Mouse (Mus musculus) embryonic facial prominence, embryonic 12.5 days (tissue): ENCODE data around the gene Exosc1. TPM values are rescaled to one million over a fixed set of nuclear protein-coding genes. Genes with fewer than 3 reads are reported as not detected.

Source experiments
- ATAC-seq: fragments of 200-750 bp; cut with Nextera tagmentation; 2 replicates; pipeline ENCODE4 v1.8.0; 2017; ENCODE audit not compliant: insufficient number of reproducible peaks, insufficient read depth, low FRiP score, low TSS enrichment
- H3K27ac ChIP-seq: fragments of 300-500 bp; sonication (generic); 2 replicates; pipeline ENCODE4 v1.5.1; 2016; ENCODE audit warnings: mild to moderate bottlenecking
- H3K27me3 ChIP-seq: fragments of 300-500 bp; sonication (generic); 2 replicates; pipeline ENCODE4 v1.6.1; 2016; ENCODE audit warnings: mild to moderate bottlenecking, moderate library complexity
- H3K36me3 ChIP-seq: fragments of 300-500 bp; sonication (generic); 2 replicates; pipeline ENCODE4 v1.6.1; 2016; ENCODE audit warnings: mild to moderate bottlenecking
- H3K4me1 ChIP-seq: fragments of 300-500 bp; sonication (generic); 2 replicates; pipeline ENCODE4 v1.6.1; 2016
- H3K4me2 ChIP-seq: fragments of 300-500 bp; sonication (generic); replicated peaks from 2 replicates; pipeline ENCODE4 v1.6.1; 2016; ENCODE audit warnings: mild to moderate bottlenecking, moderate library complexity
- H3K4me3 ChIP-seq: fragments of 300-500 bp; sonication (generic); 2 replicates; pipeline ENCODE4 v1.5.1; 2016; ENCODE audit warnings: mild to moderate bottlenecking
- H3K9ac ChIP-seq: fragments of 300-500 bp; sonication (generic); 2 replicates; pipeline ENCODE4 v1.6.1; 2016; ENCODE audit warnings: mild to moderate bottlenecking, moderate library complexity
- H3K9me3 ChIP-seq: fragments of 300-500 bp; sonication (generic); 2 replicates; pipeline ENCODE4 v1.6.1; 2016; ENCODE audit warnings: mild to moderate bottlenecking, moderate library complexity
- WGBS: fragments of 180-500 bp; shearing (Covaris S2); methylation state at CpG from one replicate; pipeline ENCODE4 v1.1.7; 2016; 5-methylcytosine and 5-hydroxymethylcytosine counted together
- polyA plus RNA-seq: library from polyadenylated mRNA; unstranded; fragments of >200 nt; fragmentation: Nextera tagmentation; extraction: Ambion mirVana; gene quantifications from 2 replicates; pipeline ENCODE4 v1.2.1, GENCODE M21; 2016

Gene Exosc1
- polyA plus RNA-seq = 76.7 and 81.5 TPM in 2 replicates

DNA sequence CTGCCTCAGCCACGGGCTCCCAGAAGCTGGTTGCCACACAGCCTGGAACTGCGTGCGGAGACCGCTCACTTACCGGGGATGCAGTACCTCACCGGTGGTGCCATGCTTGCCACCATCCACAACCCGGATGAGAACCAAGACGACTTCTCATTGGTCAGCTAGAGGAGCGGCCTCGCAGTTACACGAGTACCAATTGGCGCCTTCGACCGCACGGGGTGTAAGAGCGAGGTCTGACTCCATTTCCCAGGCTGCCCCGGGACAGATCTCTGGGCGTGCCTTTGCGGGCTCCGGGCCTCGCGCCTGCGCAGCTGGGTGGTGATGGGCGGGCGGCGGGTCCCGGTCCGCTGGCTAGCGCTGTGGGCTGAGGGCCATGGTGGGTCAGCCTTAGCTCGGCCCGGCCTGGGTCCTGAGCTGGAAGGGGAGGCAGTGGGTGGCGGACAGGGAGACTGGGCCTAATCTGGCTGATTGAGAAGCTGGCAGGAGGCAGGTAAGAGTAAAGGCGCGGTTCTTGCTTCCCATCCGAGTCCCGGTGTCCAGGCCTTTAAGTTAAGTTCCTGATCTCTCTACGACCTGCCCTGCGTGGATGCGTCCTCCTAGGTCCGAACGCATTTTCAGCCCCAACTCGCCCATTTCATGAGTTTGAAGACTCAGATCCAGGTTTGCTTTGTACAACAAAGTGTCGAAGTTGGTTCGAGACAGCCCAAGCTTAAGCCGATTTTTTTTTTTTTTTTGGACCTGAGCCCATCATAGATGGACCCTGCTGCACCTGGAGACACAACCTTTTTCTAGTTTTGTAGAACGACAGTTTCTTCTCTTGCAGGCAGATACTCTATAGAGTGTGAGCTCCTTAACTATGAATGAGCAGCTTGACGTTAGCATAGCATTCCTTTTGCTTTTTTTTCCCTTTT lies at the start of gene Exosc1, which contains the start of gene Zdhhc16:
Gene Exosc1 (minus strand): TSS at position 245 of the 908 bp plus-strand sequence.
Gene Zdhhc16 (plus strand): TSS at position 302 of the 908 bp plus-strand sequence.
- Histone ChIP-seq H3K9ac (peak within 1 kb of the TSS; percentile 88), H3K4me1 (peaks cover 19% of the 10 kb centered on the region), H3K27ac (peak within 1 kb of the TSS; percentile 61; the same call in 1 of the 2 replicates), H3K36me3 (peaks cover 32% of the 10 kb centered on the region), H3K4me3 (peak within 1 kb of the TSS; percentile 93), H3K9me3 (no peaks in the 10 kb centered on the region), H3K27me3 (no peaks in the 10 kb centered on the region), H3K4me2 (peak within 1 kb of the TSS; percentile 82)
- WGBS = under 1% methylated on average over 47 of the region's 47 CpGs
- ATAC-seq = peak; percentile 100

- ATAC-seq = no peak
- Histone ChIP-seq H3K27me3 (no peaks in the 10 kb centered on the region), H3K4me3 (peak overlapping the region; percentile 92), H3K9me3 (no peaks in the 10 kb centered on the region), H3K4me1 (peaks cover 12% of the 10 kb centered on the region; the same call in 1 of the 2 replicates), H3K4me2 (peak overlapping the region; percentile 81), H3K9ac (peak overlapping the region; percentile 78), H3K36me3 (no peaks in the 10 kb centered on the region), H3K27ac (no peak overlapping the region)
- 3% methylated on average over 4 of the region's 4 CpGs for WGBS
Measured at GRCm38 (mm10) chr19:41982791-41983150, 49.5 kb upstream of the Exosc1 start.

- H3K4me1 ChIP-seq = peaks cover 17% of the 10 kb centered on the region; the same call in 1 of the 2 replicates
- ATAC-seq = no peak; the same call in 1 of the 2 replicates
- no peaks in the 10 kb centered on the region for H3K9me3 ChIP-seq
- no peaks in the 10 kb centered on the region for H3K27me3 ChIP-seq
- peak overlapping the region; percentile 78 for H3K9ac ChIP-seq
- under 1% methylated on average over 74 of the region's 74 CpGs for WGBS
- peak overlapping the region; percentile 81 for H3K4me2 ChIP-seq
- H3K4me3 ChIP-seq = peak overlapping the region; percentile 92
- no peaks in the 10 kb centered on the region for H3K36me3 ChIP-seq
- peak overlapping the region; percentile 84 for H3K27ac ChIP-seq
Measured at GRCm38 (mm10) chr19:41981931-41982790, 48.9 kb upstream of the Exosc1 start.

DNA sequence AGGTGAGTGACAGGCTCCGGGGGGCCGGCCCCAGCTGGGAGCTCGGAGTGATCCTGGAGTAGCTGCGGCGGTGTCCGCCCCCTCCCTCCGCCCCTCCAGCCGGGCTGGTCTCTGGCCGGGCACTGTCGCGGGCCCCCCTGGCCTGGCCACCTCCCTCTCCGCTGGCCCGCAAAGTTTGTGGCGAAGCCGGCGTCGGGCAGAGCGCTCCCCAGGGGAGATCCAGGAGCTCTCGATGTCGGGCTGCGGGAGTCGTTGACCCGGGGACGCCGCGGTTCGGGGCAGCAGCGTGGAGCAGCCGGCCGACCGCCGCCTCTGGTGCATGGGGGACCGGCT lies 48.3 kb upstream of the Exosc1 start, which contains the start of gene Ubtd1:
Gene Ubtd1 (plus strand): TSS at position 169 of the 333 bp plus-strand sequence.
- Histone ChIP-seq H3K9ac (peak within 1 kb of the TSS; percentile 78), H3K9me3 (no peaks in the 10 kb centered on the region), H3K36me3 (no peaks in the 10 kb centered on the region; the same call in 1 of the 2 replicates), H3K4me3 (peak within 1 kb of the TSS; percentile 92), H3K4me1 (peaks cover 23% of the 10 kb centered on the region), H3K4me2 (peak within 1 kb of the TSS; percentile 81), H3K27me3 (no peaks in the 10 kb centered on the region), H3K27ac (peak within 1 kb of the TSS; percentile 84)
- WGBS = under 1% methylated on average over 28 of the region's 33 CpGs
- ATAC-seq = peak; percentile 92

DNA sequence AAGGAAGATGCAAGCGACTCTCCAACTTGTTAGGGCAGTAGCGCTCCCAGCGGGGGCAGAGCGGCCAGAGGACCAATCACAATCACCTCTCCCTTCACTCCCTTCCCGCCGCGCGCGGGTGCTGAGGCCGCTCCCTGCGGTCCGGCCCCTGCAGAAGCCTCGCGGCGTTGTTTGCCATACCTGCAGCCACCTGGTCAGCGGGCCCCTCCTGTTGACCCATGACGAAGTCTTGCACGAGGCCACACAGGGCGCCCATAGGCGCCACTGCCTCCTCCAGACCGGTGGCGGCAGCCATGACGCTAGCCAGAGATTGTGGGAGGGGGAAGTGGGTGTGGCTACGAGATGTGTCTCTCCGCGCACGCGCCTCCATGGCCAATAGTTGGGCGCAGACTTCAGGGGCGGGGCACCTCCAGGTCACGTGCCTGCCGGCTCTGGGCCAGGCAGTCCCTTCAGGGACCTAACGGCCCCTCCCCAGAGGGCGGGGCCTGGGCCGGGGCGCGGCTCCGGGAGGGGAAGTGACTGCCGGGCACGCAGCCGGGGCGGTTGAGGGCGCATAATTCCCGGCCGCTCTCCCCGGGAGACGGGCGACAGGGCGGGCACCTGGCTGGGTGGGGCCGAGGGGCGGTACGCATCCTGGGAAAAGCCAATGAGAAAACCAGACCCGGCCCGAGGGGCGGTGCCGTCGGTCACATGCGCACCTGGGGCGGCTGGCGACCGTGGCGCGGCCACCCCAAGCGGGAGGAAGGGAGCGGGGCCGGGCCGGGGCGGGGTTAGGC lies 47.8 kb upstream of the Exosc1 start, which contains the start of gene Mms19:
Gene Mms19 (minus strand): TSS at position 339 of the 776 bp plus-strand sequence.
- H3K4me2 ChIP-seq = peak within 1 kb of the TSS; percentile 81
- H3K27me3 ChIP-seq = no peaks in the 10 kb centered on the region
- peak within 1 kb of the TSS; percentile 92 for H3K4me3 ChIP-seq
- peak within 1 kb of the TSS; percentile 84 for H3K27ac ChIP-seq
- WGBS = under 1% methylated on average over 61 of the region's 68 CpGs
- H3K4me1 ChIP-seq = peaks cover 24% of the 10 kb centered on the region
- peak; percentile 88 for ATAC-seq
- no peaks in the 10 kb centered on the region; the same call in 1 of the 2 replicates for H3K36me3 ChIP-seq
- no peaks in the 10 kb centered on the region for H3K9me3 ChIP-seq
- H3K9ac ChIP-seq = peak within 1 kb of the TSS; percentile 78

- peak overlapping the region; percentile 92 for H3K4me3 ChIP-seq
- peak overlapping the region; percentile 84 for H3K27ac ChIP-seq
- H3K9ac ChIP-seq = peak overlapping the region; percentile 78
- peaks cover 24% of the 10 kb centered on the region for H3K4me1 ChIP-seq
- H3K4me2 ChIP-seq = peak overlapping the region; percentile 60
- H3K36me3 ChIP-seq = no peaks in the 10 kb centered on the region; the same call in 1 of the 2 replicates
- H3K27me3 ChIP-seq = no peaks in the 10 kb centered on the region
- no peaks in the 10 kb centered on the region for H3K9me3 ChIP-seq
- under 1% methylated on average over 16 of the region's 16 CpGs for whole genome bisulfite sequencing
- peak; percentile 6 for ATAC-seq
Measured at GRCm38 (mm10) chr19:41980422-41980818, 47.2 kb upstream of the Exosc1 start.

DNA sequence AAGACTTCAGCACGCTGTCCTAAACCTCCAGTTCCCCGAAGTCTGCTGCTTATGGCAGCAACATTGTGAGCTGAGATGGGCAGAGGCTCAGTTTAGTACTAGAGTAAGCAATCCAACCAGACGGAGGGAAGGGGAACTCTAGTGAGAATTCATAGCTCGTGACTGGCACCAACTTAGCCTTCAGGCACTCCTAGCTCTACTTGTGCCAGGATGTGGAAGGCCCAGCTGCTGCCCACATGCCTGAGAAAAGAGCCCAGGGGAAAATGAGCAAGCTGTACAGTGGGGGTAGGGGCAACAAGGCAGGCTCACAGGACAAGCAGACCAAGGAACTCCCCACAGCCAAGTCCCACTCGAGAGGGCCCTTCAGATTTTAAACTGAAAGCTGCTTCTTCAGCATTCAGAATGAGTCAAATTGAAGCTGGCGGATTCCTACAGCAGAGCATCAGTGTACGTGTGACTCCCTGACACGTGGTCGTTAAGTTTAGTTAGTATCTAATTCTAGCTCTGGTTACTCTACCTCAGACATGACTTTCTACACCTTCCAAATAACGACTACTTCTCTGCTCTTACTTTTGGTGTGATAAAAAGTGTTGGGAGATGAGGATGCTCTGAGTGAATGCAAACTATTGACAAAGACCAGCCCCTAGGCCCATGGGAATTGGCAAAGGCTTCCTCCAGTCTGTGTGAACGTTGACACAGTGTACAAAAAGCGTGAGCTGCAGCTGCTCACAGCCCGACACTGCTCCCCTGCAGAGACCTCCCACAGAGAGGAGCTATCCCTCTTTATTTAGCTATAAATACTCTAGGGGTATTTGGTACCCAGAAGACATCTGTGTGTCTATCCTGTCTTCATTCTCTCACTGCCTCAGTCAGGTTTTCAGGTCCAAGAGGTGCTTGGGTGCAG lies 40.9 kb upstream of the Exosc1 start:
- H3K9me3 ChIP-seq = no peaks in the 10 kb centered on the region
- ATAC-seq = peak; percentile 52; the same call in 1 of the 2 replicates
- H3K36me3 ChIP-seq = peaks cover 4% of the 10 kb centered on the region
- peak overlapping the region; percentile 7; the same call in 1 of the 2 replicates for H3K9ac ChIP-seq
- no peak overlapping the region for H3K4me2 ChIP-seq
- H3K4me3 ChIP-seq = no peak overlapping the region
- no peaks in the 10 kb centered on the region for H3K27me3 ChIP-seq
- no peak overlapping the region; the same call in 1 of the 2 replicates for H3K27ac ChIP-seq
- 64% methylated on average over 13 of the region's 13 CpGs for WGBS
- H3K4me1 ChIP-seq = peaks cover 23% of the 10 kb centered on the region

DNA sequence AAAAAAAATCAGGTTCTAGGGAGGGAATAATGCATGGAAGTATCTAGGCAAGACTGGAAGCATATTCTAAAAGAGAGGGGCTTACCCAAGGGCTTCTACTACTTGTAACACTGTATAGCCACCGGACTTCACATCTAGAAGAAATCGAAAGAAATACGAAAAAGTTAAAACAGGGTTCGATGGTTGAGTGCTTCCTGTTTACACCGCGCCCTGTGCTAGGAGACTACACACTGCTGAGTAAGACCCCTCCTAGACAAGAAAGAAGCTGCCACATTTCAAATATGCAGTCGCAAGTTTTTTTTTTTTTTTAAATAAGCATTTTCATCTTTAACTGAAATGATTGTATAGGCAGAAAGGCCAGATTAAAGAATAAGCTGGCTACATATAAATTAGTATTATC lies 36.4 kb upstream of the Exosc1 start:
- 96% methylated on average over 7 of the region's 7 CpGs for WGBS
- no peak overlapping the region for H3K27ac ChIP-seq
- H3K36me3 ChIP-seq = peaks cover 37% of the 10 kb centered on the region
- no peak overlapping the region for H3K4me3 ChIP-seq
- no peaks in the 10 kb centered on the region for H3K27me3 ChIP-seq
- peaks cover 5% of the 10 kb centered on the region; the same call in 1 of the 2 replicates for H3K4me1 ChIP-seq
- no peak for ATAC-seq
- H3K9me3 ChIP-seq = no peaks in the 10 kb centered on the region
- H3K9ac ChIP-seq = no peak overlapping the region
- no peak overlapping the region for H3K4me2 ChIP-seq

DNA sequence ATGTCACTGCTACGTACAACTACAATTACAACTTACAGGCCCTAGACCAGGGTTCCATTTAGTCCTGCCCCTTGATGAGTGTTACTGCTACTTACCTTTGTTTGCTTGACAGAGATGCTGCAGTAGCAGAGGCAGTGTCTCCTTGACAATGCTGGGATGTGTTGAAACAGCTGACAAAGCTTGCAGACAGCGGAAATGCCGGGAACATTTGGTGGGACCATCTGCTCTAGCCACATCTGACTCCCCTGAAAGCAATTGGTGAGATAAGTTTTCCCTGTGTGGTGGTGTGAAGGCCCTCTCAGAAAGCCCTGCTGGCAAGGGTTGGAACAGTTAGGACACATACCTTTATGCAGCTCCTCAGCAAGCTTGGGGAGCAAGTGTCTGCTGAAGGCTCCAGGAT lies 20.4 kb upstream of the Exosc1 start:
- no peak overlapping the region for H3K4me2 ChIP-seq
- no peaks in the 10 kb centered on the region for H3K4me1 ChIP-seq
- H3K9me3 ChIP-seq = no peaks in the 10 kb centered on the region
- WGBS = 95% methylated on average over 3 of the region's 3 CpGs
- H3K36me3 ChIP-seq = peaks cover 84% of the 10 kb centered on the region
- no peak overlapping the region for H3K9ac ChIP-seq
- no peak overlapping the region for H3K4me3 ChIP-seq
- no peaks in the 10 kb centered on the region for H3K27me3 ChIP-seq
- no peak overlapping the region for H3K27ac ChIP-seq
- ATAC-seq = no peak

GRCm38 (mm10) chr19:41952287-41952686 lies 19.1 kb upstream of the Exosc1 start:
- Histone ChIP-seq H3K36me3 (peaks cover 90% of the 10 kb centered on the region), H3K4me2 (no peak overlapping the region), H3K27me3 (no peaks in the 10 kb centered on the region), H3K9ac (no peak overlapping the region), H3K4me1 (no peaks in the 10 kb centered on the region), H3K4me3 (no peak overlapping the region), H3K9me3 (no peaks in the 10 kb centered on the region), H3K27ac (no peak overlapping the region)
- 81% methylated on average over 4 of the region's 4 CpGs for WGBS
- ATAC-seq = no peak
